Mouse (Mus musculus): Measurements from ENCODE around the gene Qtrt1.

GRCm38 (mm10) chr9:21458821-21459220 lies 47.2 kb downstream of the Qtrt1 start:
- no peak for TF ChIP-seq CTCF (IDR thresholded peaks at IDR 0.05)
- TF ChIP-seq EP300 (IDR thresholded peaks at IDR 0.05; ENCODE audit: insufficient read depth, low read depth, low read length): no peak
